In genomic region chr3:98106115-98106514, GRCm38 (mm10) we compare ENCODE assay signal across 14 mouse cellular contexts. TPM values are rescaled to one million over a fixed set of nuclear protein-coding genes. Genes with fewer than 3 reads are reported as not detected.
DNase-seq lines count a peak whose midpoint lies in the region; ATAC-seq and TF ChIP-seq lines count a peak whose summit lies in the region.
"Had no signal": no experiment of that assay in that cellular context is flagged by ENCODE, and none has a peak within 500 bp of the region (broad histone marks: within the 10 kb centered on the region; RNA-seq: fewer than 3 reads in every experiment).

No protein-coding gene starts in this region.

- no peak for ATAC-seq in heart, embryonic 14.5 days (ENCODE audit: insufficient number of reproducible peaks, insufficient read depth, low FRiP score, low read depth)
- ATAC-seq in neural tube, embryonic 12.5 days (ENCODE audit: low FRiP score, low read depth): no peak
- no peak for ATAC-seq in limb, embryonic 14.5 days (ENCODE audit: low FRiP score, low read depth)
- ATAC-seq in erythroblast, adult 5-6 weeks (replicated peaks; ENCODE audit: low FRiP score, poor library complexity, severe bottlenecking): no peak

- H3K36me3 ChIP-seq in heart, embryonic 14.5 days (ENCODE audit: control insufficient read depth, insufficient read depth, low read length): peaks cover 94% of the 10 kb centered on the region
- no peaks in the 10 kb centered on the region for H3K36me3 ChIP-seq in heart, adult 2 months (ENCODE audit: control insufficient read depth, insufficient read depth, low read length)
- peaks cover 29% of the 10 kb centered on the region for H3K36me3 ChIP-seq in neural tube, embryonic 12.5 days
- peaks cover 84% of the 10 kb centered on the region for H3K36me3 ChIP-seq in limb, embryonic 14.5 days (ENCODE audit: control insufficient read depth, insufficient read depth, low read length)

- TF ChIP-seq EP300 in heart, adult 2 months (IDR thresholded peaks at IDR 0.05; ENCODE audit: insufficient read depth, low read depth, low read length): no peak

- H3K27me3 ChIP-seq in heart, embryonic 14.5 days (ENCODE audit: control insufficient read depth, insufficient read depth, low read length): no peaks in the 10 kb centered on the region
- no peaks in the 10 kb centered on the region for H3K27me3 ChIP-seq in heart, adult 2 months (ENCODE audit: control insufficient read depth, insufficient read depth, low read length)
- no peaks in the 10 kb centered on the region for H3K27me3 ChIP-seq in neural tube, embryonic 12.5 days (replicated peaks)
- no peaks in the 10 kb centered on the region for H3K27me3 ChIP-seq in limb, embryonic 14.5 days (ENCODE audit: control insufficient read depth, insufficient read depth, low read length)

- no peaks in the 10 kb centered on the region for H3K79me2 ChIP-seq in heart, adult 2 months (replicated peaks; ENCODE audit: control insufficient read depth, insufficient read depth, low read length)

- no peaks in the 10 kb centered on the region; a peak in 1 of 4 replicates for H3K4me1 ChIP-seq in heart, embryonic 14.5 days (ENCODE audit: control insufficient read depth in 2 of 2, insufficient read depth in 2 of 2, low read length in 2 of 2)
- no peaks in the 10 kb centered on the region; the same call in 1 of the 2 replicates for H3K4me1 ChIP-seq in heart, adult 2 months (ENCODE audit: control insufficient read depth, insufficient read depth, low read length)
- peaks cover 34% of the 10 kb centered on the region for H3K4me1 ChIP-seq in neural tube, embryonic 12.5 days
- H3K4me1 ChIP-seq in limb, embryonic 14.5 days (ENCODE audit: control insufficient read depth, insufficient read depth, low read length): peaks cover 51% of the 10 kb centered on the region

- no peak for TF ChIP-seq POLR2A in heart, adult 2 months (IDR thresholded peaks at IDR 0.05; ENCODE audit: insufficient read depth, low read depth, low read length)
- TF ChIP-seq POLR2A in limb, embryonic 14.5 days (IDR thresholded peaks at IDR 0.05; ENCODE audit: borderline replicate concordance, extremely low read depth, insufficient read depth, insufficient read length): no peak

- intact Hi-C loops in heart, adult 2 months (cut with DNase I): loop anchor here (5.0 kb wide), 1 partner anchor 49 kb away; no protein-coding TSS in a partner anchor

- no peak overlapping the region for H3K4me2 ChIP-seq in heart, embryonic 14.5 days (ENCODE audit: low read length)
- H3K4me2 ChIP-seq in neural tube, embryonic 12.5 days (replicated peaks): 0 out of 2 replicates have a peak overlapping the region, but pooled peaks have one; percentile 6
- H3K4me2 ChIP-seq in limb, embryonic 14.5 days (replicated peaks; ENCODE audit: low read depth, low read length, severe bottlenecking): no peak overlapping the region

- H3K4me3 ChIP-seq in heart, embryonic 14.5 days (ENCODE audit: control insufficient read depth in 1 of 2, insufficient read depth in 1 of 2, low read depth in 1 of 2, low read length in 2 of 2): no peak overlapping the region
- no peak overlapping the region for H3K4me3 ChIP-seq in heart, adult 2 months
- no peak overlapping the region for H3K4me3 ChIP-seq in neural tube, embryonic 12.5 days
- H3K4me3 ChIP-seq in limb, embryonic 14.5 days (replicated peaks; ENCODE audit: low read length): no peak overlapping the region
- H3K4me3 ChIP-seq: myocyte had no signal

- H3K27ac ChIP-seq in heart, embryonic 14.5 days (replicated peaks in 1 of 2; ENCODE audit: control insufficient read depth in 1 of 2, insufficient read depth in 1 of 2, low read depth in 2 of 2, low read length in 2 of 2): peak overlapping the region; percentile 27 to 69; a peak in 3 of 4 replicates
- no peak overlapping the region for H3K27ac ChIP-seq in heart, adult 2 months
- no peak overlapping the region; the same call in 1 of the 2 replicates for H3K27ac ChIP-seq in neural tube, embryonic 12.5 days
- H3K27ac ChIP-seq in limb, embryonic 14.5 days (replicated peaks; ENCODE audit: low read depth, low read length): peak overlapping the region; percentile 15
- H3K27ac ChIP-seq: stomach, postnatal 0 days had no signal

- TF ChIP-seq CTCF in heart, adult 2 months (IDR thresholded peaks at IDR 0.05): no peak

- H3K9me3 ChIP-seq in heart, embryonic 14.5 days (ENCODE audit: control insufficient read depth, low read length): peaks cover 11% of the 10 kb centered on the region
- H3K9me3 ChIP-seq in neural tube, embryonic 12.5 days: peaks cover 11% of the 10 kb centered on the region
- H3K9me3 ChIP-seq in limb, embryonic 14.5 days (ENCODE audit: control insufficient read depth, low read length): peaks cover 6% of the 10 kb centered on the region

- no peak for DNase-seq in heart, adult 2 months
- no peak for DNase-seq in neural tube, embryonic 10.5 days (ENCODE audit: extremely low spot score, low spot score)
- no peak for DNase-seq in limb, embryonic 14.5 days (ENCODE audit: low spot score)
- no peak for DNase-seq in thymus, postnatal 0 days (ENCODE audit: low spot score)
- DNase-seq in layer of hippocampus, adult 9-11 months: no peak
- DNase-seq: right cerebral cortex, postnatal 25 days had no signal

- WGBS in heart, embryonic 14.5 days: 84% methylated on average over 4 of the region's 4 CpGs
- WGBS in heart, adult 2 months: 93% methylated on average over 4 of the region's 4 CpGs
- 69% methylated on average over 4 of the region's 4 CpGs for WGBS in neural tube, embryonic 12.5 days
- WGBS in limb, embryonic 14.5 days: 62% methylated on average over 4 of the region's 4 CpGs

- H3K9ac ChIP-seq in heart, embryonic 14.5 days (ENCODE audit: low read length): no peak overlapping the region
- H3K9ac ChIP-seq in heart, adult 2 months (ENCODE audit: low read depth, low read length): no peak overlapping the region
- no peak overlapping the region for H3K9ac ChIP-seq in neural tube, embryonic 12.5 days
- H3K9ac ChIP-seq in limb, embryonic 14.5 days (ENCODE audit: low read depth, low read length, severe bottlenecking): no peak overlapping the region

RNA-seq across cellular contexts. Expression of gene Adam30, which starts 54.3 kb away (rescaled TPM):
- not detected in 2 replicates for polyA plus RNA-seq in heart, embryonic 14.5 days (2014; fragmentation: Nextera tagmentation; extraction: Ambion mirVana)
- not detected for total RNA-seq in heart, adult 2 months (2021)
- polyA plus RNA-seq in heart, adult 2 months (2012; rRNA removed): 0.04 TPM in 1 of 2 replicates, not detected in the other
- not detected in 2 replicates for polyA plus RNA-seq in neural tube, embryonic 12.5 days (2016; fragmentation: Nextera tagmentation; extraction: Ambion mirVana)
- polyA plus RNA-seq in limb, embryonic 14.5 days (2012; rRNA removed): 0.03 TPM in 1 of 2 replicates, not detected in the other
- polyA plus RNA-seq in limb, embryonic 14.5 days (2014; fragmentation: Nextera tagmentation; extraction: Ambion mirVana): not detected in 2 replicates
- polyA plus RNA-seq in thymus, postnatal 0 days (2015; fragmentation: Nextera tagmentation; extraction: Ambion mirVana): not detected in 2 replicates
- total RNA-seq in erythroblast, adult 5-6 weeks (2015; ENCODE audit: low replicate concordance): not detected in 2 replicates
- total RNA-seq in erythroblast, adult 5-6 weeks (2017; ENCODE audit: low replicate concordance): 0.09 TPM in 1 of 2 replicates, not detected in the other
- total RNA-seq: layer of hippocampus, postnatal 25 days had no signal
- polyA plus RNA-seq: heart, postnatal 0 days; lung, postnatal 0 days; myocyte; stomach, postnatal 0 days had no signal

Comparison
In these comparisons a context has a peak if more than half of its experiments do, and no peak if none do; other contexts are left out.
1. H3K27ac ChIP-seq: peak in heart, embryonic 14.5 days (2 of 2) and limb, embryonic 14.5 days (single experiment); none in heart, adult 2 months (single experiment) and neural tube, embryonic 12.5 days (single experiment).